Mouse (Mus musculus) left cerebral cortex, adult 8-10 months (tissue): ENCODE results near the gene Myocd. TPM values are rescaled to one million over a fixed set of nuclear protein-coding genes. Genes with fewer than 3 reads are reported as not detected.

ENCODE experiments used
- DNase-seq, 2 experiments: peaks; one replicate each; pipeline ENCODE4 v3.0.0; 2022; ENCODE audit warnings: low spot score in 2 of 2
- total RNA-seq, 4 experiments: library from RNA; stranded (reverse); gene quantifications; 2 replicates each; pipeline ENCODE4 v1.2.4; 2022

The Myocd gene
- total RNA-seq: under 1 TPM; 0.41 to 0.74 (median 0.57) TPM

DNA sequence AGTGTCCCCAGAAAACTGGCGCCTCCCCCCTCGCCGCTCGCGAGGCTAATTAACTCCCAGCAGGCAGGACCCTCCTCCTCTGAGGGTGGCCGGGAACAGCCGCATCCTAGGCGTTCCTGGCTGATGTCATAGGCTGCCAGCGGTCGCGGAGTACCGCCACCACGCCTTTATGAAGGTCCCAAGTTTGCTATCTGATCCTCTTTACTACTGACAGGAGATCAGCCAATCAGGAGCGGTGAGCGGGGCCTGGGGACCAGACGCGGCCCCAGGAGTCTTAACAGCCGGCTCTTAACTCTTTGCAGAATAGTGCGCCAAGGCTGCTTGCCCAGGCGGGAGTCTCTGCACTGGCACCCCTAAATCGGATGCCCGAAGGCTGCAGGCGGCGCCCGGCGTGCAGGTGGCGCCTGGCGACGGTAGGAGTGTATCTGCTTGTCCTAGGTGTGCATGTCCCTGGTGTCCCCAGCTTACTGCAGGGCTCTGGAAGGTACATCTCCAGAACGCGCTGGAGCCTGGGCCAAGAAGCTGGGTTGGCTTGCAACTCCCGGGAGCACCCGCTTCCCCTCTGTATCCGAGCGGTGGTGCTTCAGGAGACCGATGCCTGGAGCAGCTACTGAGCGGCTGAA, at the start of gene Myocd:
Gene Myocd, minus strand, starts transcription at position 139 of the 623 bp plus-strand sequence.
- no peak for DNase-seq

DNA sequence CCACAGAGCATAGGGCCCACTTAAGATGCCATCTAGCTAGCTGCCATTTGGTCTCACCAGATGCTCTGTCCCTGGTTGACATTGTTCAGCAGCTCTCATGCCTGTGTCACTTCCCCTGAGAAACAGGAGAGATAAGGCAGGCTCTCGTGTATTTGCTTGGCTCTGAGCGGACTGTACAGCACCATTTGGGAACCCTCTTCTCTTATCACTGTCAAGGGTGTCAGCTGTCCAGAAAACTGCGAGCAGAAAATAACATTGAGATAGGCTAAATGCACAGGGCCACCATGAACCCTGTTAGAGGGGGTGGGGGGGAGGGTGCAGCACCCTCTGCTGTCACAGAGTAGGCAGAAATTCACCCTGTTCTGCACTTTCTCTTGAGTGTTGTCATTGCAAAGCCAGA, 34.0 kb upstream of the Myocd start:
- DNase-seq: no peak

DNA sequence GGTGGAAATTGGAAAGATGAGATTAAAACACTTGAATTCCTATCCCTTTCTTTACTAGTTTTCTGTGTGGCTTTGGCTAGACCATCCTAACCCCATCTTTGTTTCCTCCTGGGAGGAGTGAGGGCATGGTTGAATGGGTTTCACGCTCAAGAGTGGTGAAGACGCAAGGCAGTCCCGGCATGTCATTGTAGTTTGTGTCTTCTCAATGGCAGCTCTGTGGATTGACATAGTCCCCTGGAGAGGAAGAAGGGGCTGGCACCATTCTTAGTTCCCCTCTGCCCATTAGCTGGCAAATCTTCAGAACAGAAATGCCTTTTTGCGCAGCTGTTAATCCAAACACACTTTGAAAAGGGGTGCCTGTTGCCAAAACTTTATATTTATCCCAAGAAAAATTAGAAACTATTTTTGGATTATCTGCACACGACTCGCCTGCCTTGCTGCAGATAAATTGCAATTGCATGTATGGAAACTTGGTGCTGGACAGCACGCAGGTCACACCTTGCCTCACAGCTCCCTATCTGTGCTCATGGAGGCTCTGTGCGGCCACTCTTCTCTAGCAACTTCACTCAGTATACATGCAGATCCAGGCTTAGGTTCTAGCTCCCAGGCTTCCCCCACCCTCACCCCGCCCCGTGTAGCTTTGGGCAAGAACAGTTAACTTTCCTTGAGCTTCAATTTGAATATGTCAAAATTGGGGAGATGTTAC, 24.5 kb upstream of the Myocd start:
- no peak for DNase-seq

DNA sequence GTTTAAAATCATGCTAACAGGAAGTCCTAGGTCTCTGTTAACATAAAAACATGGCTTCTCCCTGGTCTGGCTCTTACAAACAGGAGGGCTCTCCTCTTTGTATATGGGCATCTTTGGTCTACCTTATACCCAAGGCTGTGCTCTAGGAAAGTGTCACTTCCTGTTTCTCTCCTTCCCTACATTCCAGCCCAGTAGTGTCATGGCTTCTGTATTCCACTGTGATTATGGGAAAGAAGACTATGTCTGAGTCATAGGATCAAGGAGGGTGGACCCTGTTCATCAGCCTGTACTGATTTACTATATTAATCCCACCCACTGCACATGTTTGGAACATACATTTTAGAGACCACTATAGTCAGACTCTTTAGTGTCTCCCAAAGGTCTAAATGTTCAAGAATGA, 23.2 kb upstream of the Myocd start:
- no peak for DNase-seq

DNA sequence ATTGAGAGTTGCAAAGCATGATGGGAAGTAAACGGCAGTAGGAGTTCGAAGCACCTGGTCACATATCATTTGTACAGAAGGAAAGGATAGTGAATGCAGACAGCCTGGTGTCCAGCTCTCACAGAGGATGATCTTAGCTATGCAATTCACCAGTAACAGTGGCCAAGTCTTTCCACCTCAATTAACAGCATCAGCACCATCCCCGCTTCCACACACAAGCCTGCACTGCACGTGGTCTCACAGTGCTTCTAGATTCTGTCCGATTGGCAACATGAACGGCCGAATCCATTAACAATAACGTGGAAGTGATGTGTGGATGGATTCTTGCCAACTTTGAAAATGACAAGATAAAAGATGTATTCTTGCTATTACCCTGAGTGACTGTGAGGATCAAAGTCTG, 17.9 kb upstream of the Myocd start:
- no peak for DNase-seq

DNA sequence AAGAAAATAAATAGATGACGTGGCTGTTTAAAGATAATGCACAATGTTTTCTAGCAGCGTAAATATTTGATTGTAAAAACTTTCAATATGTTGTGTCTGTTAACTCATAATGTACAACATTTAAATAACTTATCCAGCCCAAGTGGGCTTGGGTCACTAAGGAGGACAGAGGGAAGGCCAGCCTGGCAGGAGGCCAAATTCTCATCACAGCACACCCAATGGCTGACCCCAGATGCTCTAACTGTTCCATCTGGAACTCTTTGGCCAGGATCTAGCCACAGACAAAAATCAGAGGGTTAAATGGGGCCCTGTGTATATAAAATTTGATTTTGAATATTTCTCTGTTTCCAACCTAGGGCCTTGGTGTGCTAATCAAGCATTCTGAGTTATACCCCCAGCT, 16.4 kb upstream of the Myocd start:
- no peak for DNase-seq

DNA sequence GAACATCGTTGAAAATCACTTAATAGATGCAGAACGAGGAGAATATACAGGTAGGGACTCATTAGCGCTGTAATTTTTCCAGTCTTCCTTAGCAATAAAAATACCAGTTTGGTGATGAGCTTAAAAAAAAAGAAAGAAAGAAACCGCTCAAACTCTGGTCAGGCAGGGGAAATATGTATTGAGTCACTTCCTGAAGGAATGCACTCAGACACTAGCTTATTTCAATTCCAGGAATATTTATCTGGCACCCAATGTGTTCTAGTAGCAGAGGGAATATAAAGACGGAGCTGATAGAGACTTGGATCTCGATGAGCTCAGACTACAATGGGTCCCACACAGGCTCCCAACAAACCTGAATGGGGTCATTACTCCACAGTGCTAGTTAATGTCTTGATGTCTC, 5.7 kb upstream of the Myocd start:
- DNase-seq: no peak

DNA sequence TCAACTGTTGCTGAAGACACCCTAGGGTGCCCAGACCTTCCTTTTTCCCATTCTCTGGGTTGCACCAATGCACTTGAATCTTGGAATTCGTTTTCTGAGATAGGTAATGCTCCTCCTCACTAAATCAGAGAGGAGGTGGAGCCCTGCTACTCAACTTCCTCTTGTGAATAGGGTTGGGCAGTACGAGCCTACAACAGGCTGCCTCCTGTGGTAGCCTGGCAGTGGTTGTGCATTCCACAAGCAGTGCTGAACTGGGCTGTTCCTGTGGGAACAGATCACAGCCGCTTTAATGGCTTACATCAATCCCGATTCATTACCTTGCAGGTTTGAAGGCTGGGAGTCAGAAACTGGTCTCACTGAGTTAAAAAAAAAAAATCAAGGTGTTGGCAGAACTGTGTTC, 1.2 kb upstream of the Myocd start:
- no peak for DNase-seq

DNA sequence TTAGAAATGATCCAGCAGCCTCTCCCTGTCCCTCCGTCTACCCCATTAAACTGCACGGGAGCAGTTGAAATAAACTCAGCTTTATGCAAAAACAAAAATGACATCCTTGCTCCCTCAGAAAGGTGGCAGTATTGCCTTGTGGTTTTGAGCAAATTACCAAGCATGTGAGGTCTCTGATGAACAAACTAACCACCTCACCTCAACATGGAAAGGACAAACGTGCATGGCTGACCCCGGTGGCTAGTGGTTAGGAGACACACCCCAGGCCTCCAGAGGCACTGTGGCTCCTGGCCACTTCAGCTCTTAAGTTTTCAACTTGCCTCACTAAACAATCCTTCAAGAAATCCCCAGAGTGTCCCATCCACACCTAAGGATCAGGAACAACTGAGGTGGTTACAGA, 1.5 kb downstream of the Myocd start:
- no peak for DNase-seq

DNA sequence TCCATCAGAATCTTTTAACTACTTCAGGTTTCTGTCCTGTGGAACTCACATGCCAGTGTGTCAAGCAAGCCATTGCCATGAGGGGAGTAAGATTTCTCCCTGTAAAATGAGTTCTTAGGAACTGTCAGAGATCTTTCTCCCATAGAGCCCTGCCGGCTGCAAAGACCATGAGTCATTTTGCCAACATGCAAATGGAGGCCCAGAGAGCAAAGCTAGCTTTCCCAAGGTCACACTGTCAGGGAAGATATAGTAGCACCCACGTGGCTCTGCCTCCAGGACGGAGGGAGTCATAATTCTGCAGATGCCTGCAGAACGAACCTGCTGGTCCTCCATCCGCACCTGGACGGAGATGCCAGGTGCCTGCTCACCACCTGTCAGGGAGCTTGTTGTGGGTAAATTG, 6.3 kb downstream of the Myocd start:
- no peak for DNase-seq

DNA sequence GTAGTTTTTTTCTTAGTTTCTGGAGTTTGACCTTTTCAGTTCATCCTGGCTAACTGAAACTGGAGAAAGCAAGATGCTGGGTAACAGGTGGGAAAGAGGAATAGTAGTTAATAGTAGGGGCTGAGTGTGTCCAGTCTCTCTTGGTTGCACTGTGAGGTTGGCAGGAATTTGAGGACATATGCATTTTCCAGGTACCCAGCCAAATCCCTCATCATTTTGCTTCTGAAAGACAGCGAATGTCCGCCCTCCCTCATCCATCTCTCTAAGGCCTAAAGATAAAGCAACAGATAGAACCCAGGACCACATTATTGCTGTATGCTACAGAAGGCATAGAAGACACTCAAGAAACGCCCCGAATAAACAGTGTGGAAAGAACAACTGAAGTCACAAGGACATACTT, 10.8 kb downstream of the Myocd start:
- DNase-seq: no peak

DNA sequence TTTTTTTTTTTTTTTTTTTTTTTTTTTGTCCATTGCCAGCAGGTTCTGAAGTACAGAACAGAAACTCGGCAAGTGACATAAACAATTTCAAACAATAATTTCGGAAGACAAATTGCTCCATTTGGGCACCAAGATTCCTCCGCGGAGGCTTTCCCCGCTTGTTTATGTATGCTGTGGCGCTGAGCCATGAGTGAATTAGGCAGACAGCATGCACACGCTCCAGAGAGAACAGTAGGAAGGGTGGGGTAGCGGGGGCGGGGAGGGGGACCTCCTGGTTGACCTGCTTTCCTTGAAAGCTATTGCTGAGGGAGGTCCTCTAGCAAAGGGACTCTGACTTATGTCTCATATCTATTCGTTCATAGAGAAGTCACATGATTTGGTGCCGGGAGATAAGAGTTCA, 13.6 kb downstream of the Myocd start:
- no peak for DNase-seq

DNA sequence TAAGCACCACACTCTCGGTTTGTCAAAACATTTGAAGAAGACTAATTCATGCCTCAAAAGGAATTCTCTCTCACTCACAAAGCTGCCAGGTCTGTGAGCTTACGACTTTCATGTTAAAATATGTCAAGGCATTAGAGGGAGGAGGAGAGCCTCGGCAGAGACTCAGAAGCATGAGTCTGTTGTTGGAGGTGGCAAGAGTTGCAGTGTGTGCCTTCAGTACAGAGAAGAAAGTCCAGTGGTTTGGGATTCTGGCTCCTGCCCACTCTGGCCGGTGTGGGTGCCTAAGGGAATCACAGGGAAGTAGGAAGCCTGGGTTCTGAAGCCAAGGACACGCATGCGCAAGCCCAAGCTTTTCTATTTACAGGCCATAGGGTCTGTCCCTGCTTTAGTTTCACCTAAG, 14.2 kb downstream of the Myocd start:
- no peak for DNase-seq

DNA sequence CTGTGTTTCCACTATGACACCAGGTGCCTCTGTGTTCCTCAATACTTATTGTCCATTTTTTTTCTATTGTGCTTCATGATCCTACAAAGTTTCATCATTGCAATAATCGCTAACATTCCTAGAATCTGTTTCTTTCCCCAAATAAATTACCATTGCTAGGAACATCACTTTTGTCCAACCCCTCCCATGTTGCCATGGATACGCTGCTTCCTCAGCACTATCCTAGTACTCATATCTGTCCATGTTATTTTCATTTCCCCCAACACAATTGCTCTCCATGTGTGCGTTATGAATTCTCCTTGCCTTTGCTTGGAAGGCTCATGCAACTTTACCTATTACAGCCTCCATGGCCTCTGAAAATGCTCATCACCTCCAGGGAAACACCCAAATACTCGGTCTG, 19.4 kb downstream of the Myocd start:
- no peak for DNase-seq

DNA sequence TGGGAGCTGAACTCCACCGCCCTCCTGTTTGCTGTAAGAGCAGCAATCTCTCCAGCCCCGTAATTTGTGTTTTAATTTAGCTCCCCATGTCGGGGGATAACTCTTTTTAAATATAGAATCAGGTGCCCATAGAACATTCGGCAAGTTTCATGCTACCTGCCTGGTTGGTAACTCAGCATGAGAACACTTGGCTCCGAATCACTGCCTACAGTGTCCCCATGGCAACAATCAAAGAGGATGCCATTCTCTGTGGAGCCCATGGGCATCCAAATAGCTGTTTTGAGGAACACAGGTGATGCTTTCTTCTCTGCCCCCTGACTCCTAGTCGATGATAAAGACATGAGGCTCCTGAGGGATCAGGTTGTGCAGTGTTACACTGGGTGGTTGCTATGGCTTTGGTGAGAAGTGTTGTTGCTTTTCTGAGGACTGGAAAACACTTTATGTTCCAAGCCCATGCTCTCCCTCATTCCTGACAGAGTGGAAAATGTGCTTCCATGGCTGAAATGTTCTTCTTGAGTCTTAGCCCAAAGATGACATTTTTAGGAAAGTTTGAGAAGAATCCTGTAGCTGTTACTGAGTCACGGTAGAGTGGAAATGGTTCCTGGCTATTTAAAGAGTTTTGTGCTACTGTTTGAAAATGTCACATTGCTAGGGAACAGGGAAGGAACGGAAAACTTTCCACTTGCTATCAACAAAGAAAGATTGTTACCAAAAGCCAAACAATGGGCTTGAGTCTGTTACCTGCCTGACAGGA, 23.3 kb downstream of the Myocd start:
- DNase-seq: no peak

DNA sequence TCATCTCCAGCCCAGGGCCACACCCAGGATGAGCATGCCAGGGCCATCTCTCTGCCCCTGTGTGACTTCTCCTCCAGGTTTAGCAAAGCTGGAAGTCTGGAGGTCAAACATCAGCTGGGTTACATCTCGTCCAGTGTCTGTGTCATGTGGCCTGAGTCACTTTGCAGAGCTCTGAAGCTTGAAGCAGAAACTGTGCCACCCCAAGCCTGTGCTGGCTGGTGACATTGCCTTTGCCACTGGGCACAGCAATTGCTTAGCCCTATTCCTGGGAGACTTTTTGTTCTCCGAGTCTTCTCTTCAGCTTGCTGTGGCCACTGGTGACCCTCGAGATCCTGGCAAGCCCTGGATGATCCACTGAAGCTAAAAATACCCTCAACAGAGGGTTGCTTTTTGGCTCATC, 26.2 kb downstream of the Myocd start:
- DNase-seq: no peak

DNA sequence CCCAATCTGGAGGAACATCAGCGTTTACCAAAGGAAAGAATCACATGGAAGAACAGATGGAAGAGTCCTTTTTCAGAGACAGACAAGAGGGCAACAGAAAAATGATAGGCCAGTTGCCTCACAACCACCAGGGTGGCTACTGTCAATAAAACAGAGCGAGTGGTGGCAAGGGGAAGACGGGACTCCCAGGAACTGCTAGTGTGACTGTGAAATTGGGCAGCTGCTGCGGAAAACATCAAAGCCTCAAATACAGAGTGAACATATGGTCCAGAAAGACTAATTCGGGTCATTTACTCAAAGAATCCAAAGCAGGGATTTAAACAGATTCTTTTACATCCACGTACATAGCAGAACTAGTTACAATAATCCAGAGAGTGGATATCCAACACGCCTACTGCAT, 29.3 kb downstream of the Myocd start:
- no peak for DNase-seq

DNA sequence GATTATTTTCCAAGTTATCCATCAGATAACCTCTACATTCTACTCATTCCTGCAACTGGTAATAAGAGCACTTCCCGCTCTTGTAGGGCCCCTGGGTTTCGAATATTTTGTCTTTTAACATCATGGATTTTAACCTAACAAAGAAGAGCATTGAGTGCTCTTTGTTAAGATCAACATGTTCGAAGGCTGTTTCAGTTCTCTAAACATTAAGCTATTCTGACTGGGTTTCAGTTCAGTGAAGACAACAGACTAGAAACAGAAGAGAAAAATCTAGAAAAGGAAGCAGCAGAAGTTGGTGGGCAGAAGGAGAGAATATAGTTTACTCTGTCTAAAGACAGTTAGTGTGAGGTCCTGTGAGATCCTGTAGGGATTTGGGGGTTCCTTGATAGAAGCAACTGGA, 31.9 kb downstream of the Myocd start:
- DNase-seq: no peak

DNA sequence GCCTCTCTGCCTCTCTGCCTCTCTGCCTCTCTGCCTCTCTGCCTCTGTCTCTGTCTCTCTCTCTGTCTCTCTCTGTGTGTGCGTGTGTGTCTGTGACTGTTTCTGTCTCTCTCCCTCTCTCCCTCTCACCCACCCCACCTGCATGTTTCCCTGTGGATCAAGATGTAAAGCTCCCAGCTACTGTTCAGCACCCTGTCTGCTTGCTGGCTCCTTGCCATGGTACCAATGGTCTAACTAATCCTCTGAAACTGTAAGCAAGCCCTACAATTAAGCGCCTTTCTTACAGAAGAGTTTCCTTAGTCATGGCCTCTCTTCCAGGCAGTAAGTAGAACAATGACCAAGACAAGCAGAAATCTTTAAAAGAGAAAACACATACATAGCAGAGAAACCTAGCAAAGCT, 32.9 kb downstream of the Myocd start:
- DNase-seq: no peak

DNA sequence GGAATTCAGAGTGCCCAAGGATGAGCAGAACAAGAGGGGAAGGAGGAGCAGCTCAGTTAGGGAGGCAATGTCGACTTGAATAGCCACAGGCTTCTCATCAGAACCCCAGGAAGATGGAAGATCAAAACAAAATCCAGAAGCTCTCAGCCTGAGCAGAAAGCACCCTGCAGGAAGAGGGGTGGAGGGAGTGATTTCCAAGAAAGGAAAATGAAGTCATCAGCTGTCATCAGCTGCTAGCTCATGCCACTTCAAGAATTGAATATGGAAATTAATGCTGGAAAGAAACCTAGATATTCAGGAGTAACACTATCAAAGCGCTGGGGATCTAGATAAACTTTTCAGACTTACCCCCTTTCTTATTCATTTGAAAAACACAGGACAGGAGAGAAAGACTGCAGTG, 34.4 kb downstream of the Myocd start:
- no peak for DNase-seq

DNA sequence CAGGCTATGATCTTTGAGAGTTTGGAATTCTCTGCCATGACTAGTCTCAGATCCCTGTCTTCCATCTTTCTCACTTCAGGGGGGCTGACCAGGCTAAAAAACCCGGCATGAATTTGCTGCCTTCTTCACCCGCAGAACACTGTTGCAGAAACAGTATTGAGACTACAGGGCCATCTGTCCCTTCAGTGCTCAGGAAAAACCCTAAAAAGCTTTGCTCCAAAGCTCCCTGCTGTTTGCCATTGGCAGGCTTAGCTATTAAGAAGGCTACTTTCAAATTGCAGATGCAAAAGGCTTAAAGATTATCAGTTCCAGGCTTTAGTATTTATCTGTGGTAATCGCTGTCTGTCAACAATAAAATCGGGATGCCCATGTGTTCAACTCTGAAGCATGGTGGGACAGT, 38.0 kb downstream of the Myocd start:
- no peak for DNase-seq

DNA sequence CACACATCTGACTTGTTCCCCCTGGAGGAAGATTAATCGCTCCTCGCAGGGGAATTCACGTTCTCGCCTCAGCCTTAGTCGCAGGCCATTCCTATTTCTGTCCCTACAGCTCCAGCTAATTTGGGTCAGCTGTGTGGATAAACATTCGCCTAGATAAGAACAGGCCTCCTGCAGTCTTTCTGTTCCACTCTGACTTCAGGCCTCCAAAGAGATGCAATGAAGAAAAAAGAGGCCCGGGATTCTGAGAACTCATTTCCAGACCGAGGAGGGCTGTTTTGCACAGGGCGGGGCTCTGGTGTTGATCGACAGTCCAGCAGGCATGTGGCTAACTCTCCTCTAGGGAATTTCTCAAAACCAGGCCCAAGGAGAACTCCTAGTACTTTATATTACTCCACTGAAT, 43.0 kb downstream of the Myocd start:
- DNase-seq: no peak
